Mouse (Mus musculus): ENCODE measurements around the gene Zfp651.

Gene Zfp651

DNA sequence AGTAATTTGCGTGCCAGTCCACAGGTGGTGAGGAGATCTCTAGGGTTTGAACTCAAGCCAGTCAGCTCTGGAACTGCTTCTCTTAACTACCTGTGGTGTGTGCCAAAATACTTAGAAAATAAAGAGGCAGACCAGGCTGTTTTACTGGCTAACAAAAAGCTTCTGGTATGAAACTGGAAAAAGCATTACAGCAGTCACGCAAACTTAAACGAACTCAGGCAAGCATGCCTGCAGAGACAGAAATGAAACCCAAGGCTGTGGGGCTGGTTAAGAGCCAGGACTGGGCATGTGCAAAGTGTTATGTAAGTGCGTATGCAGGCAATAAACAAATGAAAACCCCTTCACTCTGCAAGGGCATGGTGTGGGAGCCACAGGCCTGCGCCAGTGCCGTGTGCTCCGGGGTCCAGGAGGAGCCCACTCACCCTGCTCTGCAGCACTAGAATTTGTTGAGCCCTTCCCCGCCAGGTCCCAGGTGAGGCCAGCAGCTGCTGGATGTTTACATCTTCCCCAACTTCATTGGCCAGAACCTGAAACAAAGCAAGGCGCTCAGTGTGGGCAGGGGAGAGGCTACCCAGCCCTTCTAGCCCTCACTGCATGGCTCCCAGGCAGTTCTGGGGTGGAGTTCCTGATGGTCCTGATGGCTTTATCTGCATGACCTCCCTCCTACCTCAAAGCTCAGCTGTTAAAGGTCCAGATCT lies 60.1 kb downstream of the Zfp651 start:
- no peak for DNase-seq

GRCm38 (mm10) chr9:121819771-121820471 lies 60.8 kb downstream of the Zfp651 start:
- no peak for DNase-seq

DNA sequence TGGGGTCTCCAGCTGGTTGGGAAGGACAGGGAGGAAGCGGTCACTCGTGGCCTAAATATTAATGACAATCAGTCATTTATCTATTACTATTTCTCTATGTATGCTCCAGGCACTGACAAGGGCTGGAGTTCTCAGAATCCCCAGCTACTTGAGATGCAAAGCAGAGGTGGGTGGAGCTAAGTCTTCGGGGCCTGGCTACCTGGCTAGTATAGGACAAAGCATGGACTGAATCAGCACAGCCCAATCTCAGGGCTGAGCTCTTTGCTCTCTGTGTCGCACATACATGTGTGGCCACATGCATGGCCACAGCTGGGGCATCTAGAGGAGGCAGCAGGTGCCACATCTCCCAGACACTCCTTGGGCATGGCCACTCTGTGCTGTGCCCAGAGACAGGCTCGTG lies 61.6 kb downstream of the Zfp651 start:
- no peak for DNase-seq
